In the genomic region with DNA sequence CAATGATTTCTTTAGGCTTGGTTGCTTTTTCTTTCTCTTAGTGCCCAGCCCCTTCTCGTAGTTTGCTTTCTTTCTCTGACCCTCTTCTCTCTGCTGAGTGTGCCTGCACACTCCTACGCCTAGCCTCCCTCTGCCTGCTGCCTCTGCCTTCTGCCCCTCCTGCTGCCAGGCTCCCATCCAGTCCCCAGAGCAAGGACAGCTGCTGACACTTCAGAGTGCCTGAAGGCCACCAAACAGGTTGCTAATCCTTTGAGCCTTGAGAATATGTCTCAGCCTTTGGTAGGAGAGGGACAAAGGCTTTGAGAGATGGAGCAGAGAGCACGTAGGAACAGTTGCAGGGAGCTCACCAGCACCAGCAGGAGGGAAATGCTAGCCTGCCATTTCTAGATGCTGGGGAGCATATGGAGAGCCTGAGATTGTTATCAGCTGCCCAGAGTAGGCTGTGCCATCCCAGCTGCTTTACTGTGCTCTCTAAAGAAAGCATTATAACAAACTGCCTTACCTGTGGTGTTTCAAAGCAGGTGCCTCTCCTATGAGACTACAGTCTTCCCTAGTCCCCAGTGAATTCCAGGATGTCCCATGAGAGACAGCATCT, we compare ENCODE assay signal across 14 mouse cellular contexts.
A peak's percentile ranks its signal among the peaks of the same experiment; 100 is the strongest.
DNase-seq lines count a peak whose midpoint lies in the region; ATAC-seq lines count a peak whose summit lies in the region.
"Had no signal": no experiment of that assay in that cellular context is flagged by ENCODE, and none has a peak within 500 bp of the region (broad histone marks: within the 10 kb centered on the region; RNA-seq: fewer than 3 reads in every experiment).

No protein-coding gene starts in this region.

- no peaks in the 10 kb centered on the region for H3K9me3 ChIP-seq in kidney, embryonic 16.5 days (ENCODE audit: low read length)
- H3K9me3 ChIP-seq in embryonic facial prominence, embryonic 15.5 days (replicated peaks), result no peaks in the 10 kb centered on the region
- H3K9me3 ChIP-seq: liver, embryonic 13.5 days had no signal

- H3K36me3 ChIP-seq in kidney, embryonic 16.5 days (ENCODE audit: insufficient read depth, low read length), result no peaks in the 10 kb centered on the region
- no peaks in the 10 kb centered on the region for H3K36me3 ChIP-seq in embryonic facial prominence, embryonic 15.5 days
- H3K36me3 ChIP-seq: liver, embryonic 13.5 days had no signal

- peak; percentile 69; the same call in 1 of the 2 replicates for ATAC-seq in kidney, embryonic 16.5 days (ENCODE audit: low FRiP score, low TSS enrichment)
- ATAC-seq in embryonic facial prominence, embryonic 15.5 days (ENCODE audit: insufficient number of reproducible peaks, low FRiP score, low TSS enrichment, low read depth), result 0 out of 2 replicates have a peak, but pooled peaks have one; percentile 57
- no peak for ATAC-seq in CD4-positive, CD25-positive, alpha-beta regulatory T cell, adult 4 months

- H3K4me3 ChIP-seq in kidney, embryonic 16.5 days (ENCODE audit: low read length), result no peak overlapping the region
- H3K4me3 ChIP-seq in embryonic facial prominence, embryonic 15.5 days (replicated peaks), result no peak overlapping the region
- H3K4me3 ChIP-seq: liver, embryonic 13.5 days had no signal

- no peak overlapping the region for H3K4me2 ChIP-seq in kidney, embryonic 16.5 days (replicated peaks; ENCODE audit: low read depth, low read length)
- H3K4me2 ChIP-seq in embryonic facial prominence, embryonic 15.5 days (replicated peaks), result no peak overlapping the region
- H3K4me2 ChIP-seq: liver, embryonic 13.5 days had no signal

- no peaks in the 10 kb centered on the region for H3K27me3 ChIP-seq in kidney, embryonic 16.5 days (ENCODE audit: insufficient read depth, low read length)
- H3K27me3 ChIP-seq in embryonic facial prominence, embryonic 15.5 days, result no peaks in the 10 kb centered on the region
- H3K27me3 ChIP-seq: liver, embryonic 13.5 days had no signal

- H3K9ac ChIP-seq in kidney, embryonic 16.5 days (replicated peaks; ENCODE audit: low read length), result no peak overlapping the region
- no peak overlapping the region for H3K9ac ChIP-seq in embryonic facial prominence, embryonic 15.5 days
- H3K9ac ChIP-seq: liver, embryonic 13.5 days had no signal

- H3K27ac ChIP-seq in kidney, embryonic 16.5 days (ENCODE audit: low read length), result no peak overlapping the region
- H3K27ac ChIP-seq in embryonic facial prominence, embryonic 15.5 days (replicated peaks), result no peak overlapping the region
- H3K27ac ChIP-seq: liver, embryonic 13.5 days had no signal

- no peak for DNase-seq in kidney, adult 8-10 months
- peak; percentile 13 to 25 for DNase-seq in frontal cortex, postnatal 10 days (ENCODE audit: low spot score in 2 of 2)
- peak; percentile 78 to 81 for DNase-seq in layer of hippocampus, postnatal 36 days
- no peak for DNase-seq in B cell, adult 2 months
- no peak for DNase-seq in testis, postnatal 10 days (ENCODE audit: low spot score)
- DNase-seq: cerebellum, postnatal 14 days; heart, adult 18-20 months; heart, postnatal 36 days; kidney, postnatal 10 days; liver, embryonic 13.5 days; lung, postnatal 4 days had no signal

- H3K4me1 ChIP-seq in kidney, embryonic 16.5 days (ENCODE audit: insufficient read depth, low read length), result no peaks in the 10 kb centered on the region
- H3K4me1 ChIP-seq in embryonic facial prominence, embryonic 15.5 days, result no peaks in the 10 kb centered on the region
- H3K4me1 ChIP-seq: liver, embryonic 13.5 days had no signal

- WGBS in kidney, embryonic 16.5 days, result 27% methylated on average over 3 of the region's 3 CpGs
- WGBS in embryonic facial prominence, embryonic 15.5 days, result 56% methylated on average over 3 of the region's 3 CpGs

Comparison
In these comparisons a context has a peak if more than half of its experiments do, and no peak if none do; other contexts are left out.
1. DNase-seq: peak in frontal cortex, postnatal 10 days (2 of 2) and layer of hippocampus, postnatal 36 days (2 of 2); none in kidney, adult 8-10 months (0 of 2), B cell, adult 2 months (0 of 2) and testis, postnatal 10 days (single experiment).